Mouse (Mus musculus): ENCODE results near the gene Kcnn1. TPM values are rescaled to one million over a fixed set of nuclear protein-coding genes. Genes with fewer than 3 reads are reported as not detected.
A peak's percentile ranks its signal among the peaks of the same experiment; 100 is the strongest.

Kcnn1 gene
- polyA plus RNA-seq, 1 experiment = 3.4 TPM

DNA sequence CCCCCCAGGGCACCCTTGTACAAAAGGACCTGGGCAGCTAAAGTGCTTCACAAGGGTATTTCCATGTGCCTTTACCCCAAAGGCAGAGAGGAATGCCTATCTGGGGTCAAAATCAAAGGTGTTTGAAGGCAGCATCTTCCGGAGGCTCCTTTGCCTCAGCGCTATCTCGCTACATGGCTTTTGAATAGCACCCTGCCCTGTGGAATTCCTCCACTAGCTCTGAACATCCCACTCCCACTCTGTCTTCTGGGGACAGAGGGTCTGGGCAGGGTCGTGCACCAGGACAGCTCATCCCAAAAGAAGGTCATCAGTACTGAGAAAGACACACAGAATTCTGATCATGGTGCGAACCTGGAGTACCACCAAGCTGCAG lies 6.1 kb upstream of the Kcnn1 start:
- Histone ChIP-seq H3K4me1 (peaks cover 74% of the 10 kb centered on the region), H3K36me3 (replicated peaks; ENCODE audit: low read length) (peaks cover 36% of the 10 kb centered on the region), H3K27me3 (replicated peaks) (peaks cover 9% of the 10 kb centered on the region), H3K9me3 (no peaks in the 10 kb centered on the region), H3K4me3 (replicated peaks) (peak overlapping the region; percentile 67)
- TF ChIP-seq GATA1 (IDR thresholded peaks at IDR 0.05; ENCODE audit: borderline replicate concordance, low read length) = no peak
- no peak for TF ChIP-seq FLI1 (IDR thresholded peaks at IDR 0.05; ENCODE audit: low read length)

DNA sequence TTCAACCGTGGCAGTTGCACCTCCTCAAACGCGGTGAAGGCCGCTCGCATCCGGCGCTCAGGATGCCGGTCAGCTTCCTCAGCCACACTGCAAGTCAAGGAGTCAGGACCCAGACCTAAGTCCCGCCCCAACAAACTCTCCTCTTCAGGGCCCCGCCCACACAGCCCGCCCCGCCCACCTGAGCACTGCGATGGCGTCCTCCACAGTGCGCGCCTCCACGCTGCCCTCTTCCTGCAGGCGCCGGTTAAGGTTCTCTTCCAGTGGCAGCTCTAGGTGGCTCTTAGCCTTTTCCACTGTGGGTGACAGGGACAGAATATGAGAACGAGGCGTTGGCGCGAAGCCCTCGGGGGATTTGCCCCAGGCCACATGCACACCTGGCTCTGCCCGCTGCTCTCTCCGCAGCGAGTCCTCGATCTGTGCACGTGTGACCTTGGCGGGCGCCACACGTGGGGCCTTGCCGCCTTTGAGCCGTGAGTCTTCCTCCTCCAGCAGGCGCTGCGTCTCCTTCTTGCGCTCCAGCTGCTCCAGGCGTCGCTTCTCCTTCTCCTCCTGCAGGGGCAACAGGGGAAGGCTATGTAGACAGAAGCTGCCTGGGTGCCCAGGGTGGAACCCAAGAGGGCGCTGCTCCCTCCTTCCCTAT lies 5.6 kb upstream of the Kcnn1 start:
- Histone ChIP-seq H3K27me3 (replicated peaks) (peaks cover 14% of the 10 kb centered on the region), H3K36me3 (replicated peaks; ENCODE audit: low read length) (peaks cover 36% of the 10 kb centered on the region), H3K9me3 (no peaks in the 10 kb centered on the region), H3K4me3 (replicated peaks) (peak overlapping the region; percentile 67), H3K4me1 (peaks cover 74% of the 10 kb centered on the region)
- TF ChIP-seq FLI1 (IDR thresholded peaks at IDR 0.05; ENCODE audit: low read length) (no peak), GATA1 (IDR thresholded peaks at IDR 0.05; ENCODE audit: borderline replicate concordance, low read length) (no peak)

DNA sequence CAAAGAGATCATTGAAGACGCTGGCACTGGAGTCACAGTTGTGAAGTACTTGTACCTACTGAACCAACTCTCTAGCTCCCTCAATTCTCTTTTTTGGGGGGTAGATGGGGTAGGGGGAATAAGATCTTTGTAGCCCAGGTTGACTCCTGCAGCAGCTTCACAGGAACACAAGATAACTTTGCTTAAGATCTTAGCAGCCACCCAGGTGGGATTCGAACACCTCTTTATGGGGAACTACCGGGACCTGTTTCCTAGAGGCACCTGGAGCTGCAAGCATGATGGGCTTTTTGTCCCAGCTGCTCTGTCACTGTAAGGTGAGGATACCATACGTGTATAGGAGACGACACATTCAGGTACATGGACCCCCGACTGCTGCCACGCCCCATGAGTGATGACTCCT lies 3.5 kb upstream of the Kcnn1 start:
- H3K27me3 ChIP-seq (replicated peaks) = peaks cover 35% of the 10 kb centered on the region
- TF ChIP-seq FLI1 (IDR thresholded peaks at IDR 0.05; ENCODE audit: low read length) (no peak), GATA1 (IDR thresholded peaks at IDR 0.05; ENCODE audit: borderline replicate concordance, low read length) (no peak)
- H3K4me1 ChIP-seq = peaks cover 82% of the 10 kb centered on the region
- peak overlapping the region; percentile 94 for H3K4me3 ChIP-seq (replicated peaks)
- H3K36me3 ChIP-seq (replicated peaks; ENCODE audit: low read length) = peaks cover 35% of the 10 kb centered on the region
- H3K9me3 ChIP-seq = no peaks in the 10 kb centered on the region

DNA sequence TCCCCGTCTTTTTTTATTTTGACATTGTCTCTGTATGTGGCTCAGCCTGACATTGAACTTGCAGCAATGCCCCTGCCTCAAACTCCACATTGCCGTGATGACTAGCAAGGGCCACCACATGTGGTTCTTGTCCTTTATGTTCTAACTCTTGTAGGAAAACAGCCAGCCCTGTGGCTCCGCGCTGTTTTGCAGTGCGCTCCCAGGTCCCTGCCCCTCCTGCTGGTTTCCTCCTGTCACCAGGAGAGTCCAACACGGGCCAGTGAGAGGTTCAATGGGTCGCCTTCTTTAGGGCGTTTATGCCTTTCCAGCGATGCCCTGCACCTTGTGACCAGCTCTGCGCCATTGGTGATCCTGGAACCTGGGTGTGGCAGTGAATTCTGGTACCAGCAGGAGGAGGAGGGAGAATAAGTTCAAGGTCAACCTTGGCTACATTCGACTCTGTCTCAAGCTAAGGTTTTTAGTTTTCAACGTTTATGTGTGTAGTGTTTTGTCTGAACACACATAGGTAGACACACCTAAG lies 3.0 kb upstream of the Kcnn1 start:
- TF ChIP-seq FLI1 (IDR thresholded peaks at IDR 0.05; ENCODE audit: low read length) = no peak
- TF ChIP-seq GATA1 (IDR thresholded peaks at IDR 0.05; ENCODE audit: borderline replicate concordance, low read length) = no peak
- peaks cover 82% of the 10 kb centered on the region for H3K4me1 ChIP-seq
- H3K27me3 ChIP-seq (replicated peaks) = peaks cover 40% of the 10 kb centered on the region
- no peaks in the 10 kb centered on the region for H3K9me3 ChIP-seq
- H3K4me3 ChIP-seq (replicated peaks) = peak overlapping the region; percentile 94
- H3K36me3 ChIP-seq (replicated peaks; ENCODE audit: low read length) = peaks cover 30% of the 10 kb centered on the region

DNA sequence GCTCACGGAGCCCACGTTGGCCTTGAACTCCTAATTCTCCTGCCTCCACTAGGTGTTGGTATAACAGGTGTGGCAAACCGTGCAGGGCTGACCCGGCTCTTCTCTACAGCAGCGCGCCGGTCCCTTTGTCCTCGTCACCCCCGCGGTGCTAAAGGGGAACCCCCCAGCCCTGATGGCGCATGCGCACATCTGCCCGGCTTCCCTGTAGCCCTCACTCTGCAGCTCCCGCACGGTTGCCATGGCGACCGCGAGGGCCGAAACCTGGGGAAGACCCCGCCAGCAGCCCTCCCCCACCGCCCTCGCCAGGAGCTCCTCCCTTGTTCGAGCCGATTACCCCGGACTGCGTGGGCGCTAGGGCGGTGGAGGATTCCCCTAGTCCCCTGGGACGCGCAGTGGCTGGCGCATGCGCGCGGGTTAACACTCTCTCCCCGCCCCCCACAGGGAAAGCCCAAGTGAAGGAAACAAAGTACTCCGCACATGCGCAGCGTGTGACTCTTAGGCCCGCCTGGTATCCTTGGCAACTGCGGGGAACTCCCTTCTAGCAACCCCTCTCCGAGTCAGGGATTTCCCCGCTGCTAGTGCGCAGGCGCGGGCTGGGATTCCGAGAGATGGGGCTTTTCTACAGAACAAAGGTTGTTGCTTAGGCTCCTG lies 2.4 kb upstream of the Kcnn1 start:
- Histone ChIP-seq H3K9me3 (no peaks in the 10 kb centered on the region), H3K27me3 (replicated peaks) (peaks cover 42% of the 10 kb centered on the region), H3K36me3 (replicated peaks; ENCODE audit: low read length) (peaks cover 27% of the 10 kb centered on the region), H3K4me1 (peaks cover 77% of the 10 kb centered on the region), H3K4me3 (replicated peaks) (peak overlapping the region; percentile 94)
- TF ChIP-seq GATA1 (IDR thresholded peaks at IDR 0.05; ENCODE audit: borderline replicate concordance, low read length) (no peak), FLI1 (IDR thresholded peaks at IDR 0.05; ENCODE audit: low read length) (no peak)

DNA sequence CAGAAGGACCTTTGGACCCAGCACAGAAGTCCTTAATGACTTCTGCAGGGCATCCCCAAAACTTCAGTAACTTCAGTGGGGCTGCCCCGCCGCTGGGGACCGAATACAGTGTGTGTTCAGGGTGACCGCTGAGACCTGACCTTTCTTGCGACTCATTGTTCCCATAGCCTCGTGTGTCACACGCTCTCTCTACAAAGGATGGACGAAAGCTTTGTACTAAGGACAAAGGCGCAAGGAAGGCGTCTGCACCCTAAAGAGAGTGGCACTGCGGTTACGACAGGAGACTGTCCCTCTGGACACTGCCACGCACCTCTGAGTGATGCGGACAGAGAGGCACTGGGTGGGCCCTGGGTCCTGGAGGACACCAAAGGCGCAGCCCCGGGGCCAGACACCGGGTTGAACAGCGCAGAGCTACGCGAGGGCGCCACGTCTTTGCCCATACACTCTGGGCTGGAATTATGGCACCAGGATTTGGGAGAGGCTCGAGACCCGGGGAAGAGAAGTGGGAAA lies 1.7 kb upstream of the Kcnn1 start:
- H3K4me1 ChIP-seq = peaks cover 74% of the 10 kb centered on the region

DNA sequence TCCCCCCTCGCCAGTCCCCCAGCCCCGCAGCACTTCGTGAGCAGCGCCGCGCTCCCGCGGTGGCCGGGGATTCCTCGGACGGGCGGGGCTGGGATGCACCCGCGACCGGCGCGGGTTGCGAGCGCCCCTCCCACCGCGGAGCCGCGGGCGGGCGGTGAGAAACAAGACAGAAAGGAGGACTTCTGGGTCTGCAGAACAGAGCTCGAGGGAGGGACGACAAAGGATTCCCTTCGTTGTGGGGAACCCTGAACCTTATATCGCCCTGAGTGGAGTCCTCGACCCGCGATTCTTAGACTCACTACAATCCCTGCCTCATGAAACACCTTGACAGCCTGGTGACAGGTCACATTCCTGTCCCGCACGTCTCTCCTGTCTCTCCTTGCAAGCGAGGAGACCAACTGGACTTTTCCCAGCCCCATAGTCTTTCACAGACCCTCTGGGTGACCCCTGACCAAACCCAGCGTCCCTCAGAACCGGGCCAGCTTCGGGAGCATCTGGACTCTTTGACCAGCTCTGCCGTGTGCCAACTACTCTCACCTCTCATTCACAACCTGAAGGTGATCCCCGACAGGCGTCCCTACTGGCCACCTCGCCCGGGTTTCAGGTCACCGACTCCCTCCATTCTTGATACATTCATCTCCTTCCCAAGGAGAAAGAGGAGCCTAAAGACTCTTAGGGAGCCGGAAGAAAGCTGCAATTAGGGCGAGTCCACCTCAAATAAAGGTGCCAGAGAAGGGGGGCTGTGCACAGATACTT lies 1.1 kb upstream of the Kcnn1 start:
- peaks cover 19% of the 10 kb centered on the region for H3K36me3 ChIP-seq (replicated peaks; ENCODE audit: low read length)
- H3K4me1 ChIP-seq = peaks cover 68% of the 10 kb centered on the region
- peak overlapping the region; percentile 94 for H3K4me3 ChIP-seq (replicated peaks)
- H3K9me3 ChIP-seq = no peaks in the 10 kb centered on the region
- no peak for TF ChIP-seq GATA1 (IDR thresholded peaks at IDR 0.05; ENCODE audit: borderline replicate concordance, low read length)
- peaks cover 53% of the 10 kb centered on the region for H3K27me3 ChIP-seq (replicated peaks)

More for the DNA sequence above, 1.7 kb upstream of the Kcnn1 start:
- TF ChIP-seq FLI1 (IDR thresholded peaks at IDR 0.05; ENCODE audit: low read length) (no peak), GATA1 (IDR thresholded peaks at IDR 0.05; ENCODE audit: borderline replicate concordance, low read length) (no peak)
- Histone ChIP-seq H3K4me3 (replicated peaks) (peak overlapping the region; percentile 94), H3K9me3 (no peaks in the 10 kb centered on the region), H3K36me3 (replicated peaks; ENCODE audit: low read length) (peaks cover 25% of the 10 kb centered on the region), H3K27me3 (replicated peaks) (peaks cover 48% of the 10 kb centered on the region)

DNA sequence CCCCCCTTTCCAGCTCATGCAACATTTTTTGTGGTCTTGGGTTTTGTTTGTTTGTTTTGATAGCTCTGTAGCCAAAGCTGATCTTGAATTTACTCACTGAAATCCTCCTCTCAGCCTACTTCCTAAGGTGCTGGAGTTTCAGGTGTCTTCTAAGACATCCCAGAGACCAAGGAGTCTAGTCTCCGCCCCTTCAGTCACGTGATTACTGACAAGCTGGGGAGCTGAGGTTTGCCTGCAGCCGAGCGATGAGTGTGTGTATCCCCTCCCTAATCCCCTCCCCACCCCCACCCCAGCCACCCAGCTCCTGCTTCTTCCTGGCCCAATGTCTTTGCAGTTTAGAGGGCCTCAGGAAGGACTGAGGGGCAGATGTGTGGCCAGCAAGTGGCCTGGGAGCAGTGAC lies 5.5 kb downstream of the Kcnn1 start:
- Histone ChIP-seq H3K9me3 (no peaks in the 10 kb centered on the region), H3K4me3 (replicated peaks) (no peak overlapping the region), H3K36me3 (replicated peaks; ENCODE audit: low read length) (no peaks in the 10 kb centered on the region), H3K27me3 (replicated peaks) (peaks cover 88% of the 10 kb centered on the region), H3K4me1 (peaks cover 67% of the 10 kb centered on the region)
- TF ChIP-seq FLI1 (IDR thresholded peaks at IDR 0.05; ENCODE audit: low read length) = no peak
- no peak for TF ChIP-seq GATA1 (IDR thresholded peaks at IDR 0.05; ENCODE audit: borderline replicate concordance, low read length)

DNA sequence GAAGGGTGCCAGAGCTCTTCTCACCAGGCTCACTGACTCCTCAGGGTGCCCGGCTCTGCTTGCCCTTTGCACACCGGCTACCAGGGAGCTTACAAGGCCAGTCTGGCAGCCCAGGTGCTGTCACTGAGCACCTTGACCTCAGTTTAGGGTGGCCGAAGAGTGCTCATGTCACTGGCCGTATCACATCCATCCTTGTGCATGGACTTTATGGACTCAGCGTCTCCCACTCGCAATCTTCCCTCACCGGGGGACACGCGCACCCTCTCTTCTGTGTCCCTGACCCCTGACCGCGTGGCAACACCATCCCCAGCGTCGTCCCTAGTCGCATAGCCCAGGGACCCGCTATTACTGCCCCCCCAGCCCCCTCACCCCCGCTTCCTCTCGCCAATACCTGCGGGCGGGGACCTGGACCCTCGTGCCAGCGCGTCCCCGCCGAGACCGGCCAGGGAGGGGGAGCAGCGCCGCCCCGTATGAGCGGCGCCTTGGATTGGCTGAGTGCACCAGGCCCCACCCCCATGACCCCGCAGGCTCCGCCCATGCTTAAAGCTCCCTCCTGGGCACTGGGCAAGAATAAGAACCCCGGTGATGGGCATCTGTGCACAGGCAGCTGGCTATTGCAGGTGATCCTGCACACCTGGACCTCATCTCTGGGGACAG lies 6.4 kb downstream of the Kcnn1 start:
- TF ChIP-seq FLI1 (IDR thresholded peaks at IDR 0.05; ENCODE audit: low read length) = no peak
- TF ChIP-seq GATA1 (IDR thresholded peaks at IDR 0.05; ENCODE audit: borderline replicate concordance, low read length) = no peak
- Histone ChIP-seq H3K4me3 (replicated peaks) (peak overlapping the region; percentile 79), H3K4me1 (peaks cover 60% of the 10 kb centered on the region), H3K36me3 (replicated peaks; ENCODE audit: low read length) (no peaks in the 10 kb centered on the region), H3K27me3 (replicated peaks) (peaks cover 88% of the 10 kb centered on the region), H3K9me3 (no peaks in the 10 kb centered on the region)
